Mouse (Mus musculus): Measurements from ENCODE around the gene Sytl1. TPM values are rescaled to one million over a fixed set of nuclear protein-coding genes. Genes with fewer than 3 reads are reported as not detected.

The Sytl1 gene
- polyA plus RNA-seq, 1 experiment from 2014 or later, result 0.66 TPM

GRCm38 (mm10) chr4:133204379-133204778 lies 58.5 kb downstream of the Sytl1 start:
- no peak for ATAC-seq
- H3K27ac ChIP-seq, result peak overlapping the region; percentile 79
- H3K36me3 ChIP-seq, result no peaks in the 10 kb centered on the region
- H3K9me3 ChIP-seq, result no peaks in the 10 kb centered on the region
- no peak overlapping the region for H3K4me2 ChIP-seq (replicated peaks)
- WGBS, result 38% methylated on average over 7 of the region's 7 CpGs
- H3K9ac ChIP-seq (replicated peaks), result 0 out of 2 replicates have a peak overlapping the region, but pooled peaks have one; percentile 46
- no peaks in the 10 kb centered on the region for H3K27me3 ChIP-seq
- H3K4me1 ChIP-seq (replicated peaks), result peaks cover 41% of the 10 kb centered on the region
- H3K4me3 ChIP-seq (replicated peaks), result no peak overlapping the region

- H3K27me3 ChIP-seq, result no peaks in the 10 kb centered on the region
- peak overlapping the region; percentile 74 for H3K27ac ChIP-seq
- H3K4me2 ChIP-seq (replicated peaks), result no peak overlapping the region
- peaks cover 49% of the 10 kb centered on the region for H3K4me1 ChIP-seq (replicated peaks)
- ATAC-seq, result no peak
- H3K4me3 ChIP-seq (replicated peaks), result no peak overlapping the region
- no peaks in the 10 kb centered on the region for H3K36me3 ChIP-seq
- no peaks in the 10 kb centered on the region for H3K9me3 ChIP-seq
- 73% methylated on average over 3 of the region's 3 CpGs for WGBS
- no peak overlapping the region for H3K9ac ChIP-seq (replicated peaks)
These were observed 59.3 kb downstream of the Sytl1 start for GRCm38 (mm10) chr4:133203591-133203990.

Other genes starting within 250 kb of the Sytl1 start
- 28.8 and 34.2 TPM in 2 replicates for gene Wasf2, start 132.6 kb downstream of the Sytl1 start, polyA plus RNA-seq (2015; fragmentation: Nextera tagmentation; extraction: Ambion mirVana)
- gene Cd164l2, start 51.0 kb downstream of the Sytl1 start, polyA plus RNA-seq (2015; fragmentation: Nextera tagmentation; extraction: Ambion mirVana), result 0.67 and 1.3 TPM in 2 replicates
- gene Gpr3, start 50.6 kb downstream of the Sytl1 start, polyA plus RNA-seq (2015; fragmentation: Nextera tagmentation; extraction: Ambion mirVana), result 0.22 and 0.67 TPM in 2 replicates
- 0.79 and 2.3 TPM in 2 replicates for gene Map3k6, start 22.3 kb downstream of the Sytl1 start, polyA plus RNA-seq (2015; fragmentation: Nextera tagmentation; extraction: Ambion mirVana)
- gene Tmem222, start 14.7 kb upstream of the Sytl1 start, polyA plus RNA-seq (2015; fragmentation: Nextera tagmentation; extraction: Ambion mirVana), result 103 TPM in 2 replicates
- gene Wdtc1, start 90.4 kb upstream of the Sytl1 start, polyA plus RNA-seq (2015; fragmentation: Nextera tagmentation; extraction: Ambion mirVana), result 18.2 and 21.8 TPM in 2 replicates
- gene Slc9a1, start 106.6 kb upstream of the Sytl1 start, polyA plus RNA-seq (2015; fragmentation: Nextera tagmentation; extraction: Ambion mirVana), result 6.8 and 7.9 TPM in 2 replicates
- gene Tent5b, start 217.0 kb upstream of the Sytl1 start, polyA plus RNA-seq (2015; fragmentation: Nextera tagmentation; extraction: Ambion mirVana), result 0.17 and 0.31 TPM in 2 replicates
- 1.2 and 1.9 TPM in 2 replicates for gene Trnp1, start 235.4 kb upstream of the Sytl1 start, polyA plus RNA-seq (2015; fragmentation: Nextera tagmentation; extraction: Ambion mirVana)

Data from midbrain, embryonic 13.5 days (tissue).